Mouse (Mus musculus): ENCODE data around the gene Bbs9. TPM values are rescaled to one million over a fixed set of nuclear protein-coding genes. Genes with fewer than 3 reads are reported as not detected.
"Not testable (repeated sequence)": the region's sequence is repeated elsewhere in the genome, so short reads cannot be mapped to it uniquely, and the experiment has no call there.

Bbs9 gene
- total and polyA plus RNA-seq, 2 experiments from 2014 or later: 17.8 to 35.4 TPM

DNA sequence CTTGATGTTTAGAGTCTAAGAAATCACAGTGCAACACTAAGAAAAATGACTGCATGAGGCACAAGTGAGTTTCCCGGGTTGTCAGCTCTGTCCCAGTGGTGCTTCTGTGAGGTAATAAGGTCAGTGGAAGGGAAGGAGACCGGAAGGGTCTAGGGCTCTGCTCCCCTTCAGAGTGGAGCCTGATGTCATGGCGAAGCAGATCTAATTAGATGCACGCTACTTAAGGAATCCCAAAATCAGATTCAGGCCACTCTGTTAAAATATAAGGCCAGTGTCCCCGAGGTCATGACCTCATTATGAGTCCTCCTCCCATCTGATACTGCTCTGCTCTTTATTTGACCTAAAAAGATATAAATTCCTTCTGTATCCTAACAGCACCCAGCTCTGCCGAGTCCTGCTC lies 361.5 kb downstream of the Bbs9 start:
- Histone ChIP-seq H3K9ac (no peak overlapping the region), H3K27ac (ENCODE audit: low read depth, low read length) (no peak overlapping the region), H3K4me3 (ENCODE audit: low read depth, low read length) (no peak overlapping the region), H3K36me3 (ENCODE audit: insufficient read depth) (no peaks in the 10 kb centered on the region), H3K4me2 (ENCODE audit: low read depth) (no peak overlapping the region), H3K9me3 (ENCODE audit: low read length) (no peaks in the 10 kb centered on the region), H3K27me3 (ENCODE audit: insufficient read depth, low read length) (no peaks in the 10 kb centered on the region), H3K4me1 (ENCODE audit: insufficient read depth) (no peaks in the 10 kb centered on the region)
- ATAC-seq: no peak
- WGBS: 43% methylated on average over 6 of the region's 6 CpGs
- no peak for TF ChIP-seq CTCF (IDR thresholded peaks at IDR 0.05; ENCODE audit: low read depth)
- DNase-seq: no peak

DNA sequence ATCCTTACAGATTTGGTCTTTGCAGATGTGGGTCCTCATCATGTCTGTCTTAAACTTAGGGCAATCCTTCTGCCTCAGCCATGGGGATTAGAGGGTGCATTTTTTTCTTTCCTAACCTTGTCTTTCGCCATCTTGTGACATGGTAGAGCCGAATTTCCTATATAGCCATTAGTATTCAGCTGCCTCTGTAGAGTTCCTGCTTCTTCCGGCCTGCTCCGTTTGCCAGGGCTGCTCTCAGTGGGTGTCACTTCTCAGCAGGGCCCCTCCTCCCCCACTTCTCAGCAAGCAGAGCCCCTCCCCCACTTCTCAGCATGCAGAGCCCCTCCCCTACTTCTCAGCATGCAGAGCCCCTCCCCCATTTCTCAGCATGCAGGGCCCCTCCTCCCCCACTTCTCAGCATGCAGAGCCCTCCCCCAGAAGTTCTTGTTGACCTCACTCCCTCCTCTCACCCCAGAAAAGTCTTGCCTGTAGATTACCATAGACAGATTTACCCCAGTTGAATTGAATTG lies 362.2 kb downstream of the Bbs9 start:
- Histone ChIP-seq H3K9me3 (ENCODE audit: low read length) (no peaks in the 10 kb centered on the region), H3K4me1 (ENCODE audit: insufficient read depth) (no peaks in the 10 kb centered on the region), H3K4me3 (ENCODE audit: low read depth, low read length) (no peak overlapping the region), H3K27ac (ENCODE audit: low read depth, low read length) (no peak overlapping the region), H3K9ac (no peak overlapping the region), H3K4me2 (ENCODE audit: low read depth) (no peak overlapping the region), H3K27me3 (ENCODE audit: insufficient read depth, low read length) (no peaks in the 10 kb centered on the region), H3K36me3 (ENCODE audit: insufficient read depth) (no peaks in the 10 kb centered on the region)
- DNase-seq (no peak), ATAC-seq (no peak)
- TF ChIP-seq CTCF (IDR thresholded peaks at IDR 0.05; ENCODE audit: low read depth): no peak
- 27% methylated on average over 4 of the region's 4 CpGs for WGBS

DNA sequence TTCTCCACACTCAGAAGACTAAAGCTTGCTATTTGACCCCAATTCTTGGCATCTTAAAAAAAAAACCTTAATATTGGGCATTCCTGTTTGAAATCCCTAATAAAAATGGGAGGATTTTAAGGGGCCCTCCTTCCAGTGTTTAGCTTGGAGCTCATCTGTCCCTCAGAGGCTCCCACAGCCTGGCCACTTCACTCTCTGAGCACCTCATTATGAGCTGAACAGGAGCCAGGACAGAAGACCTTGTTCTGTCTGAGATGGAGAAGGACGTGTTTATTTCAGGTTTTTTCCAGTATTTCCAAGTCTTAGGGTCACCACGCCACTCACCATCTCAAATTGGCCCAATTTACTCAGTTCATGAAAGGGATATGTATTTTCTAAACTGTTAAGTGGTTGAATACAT lies 370.5 kb downstream of the Bbs9 start:
- H3K4me1 ChIP-seq (ENCODE audit: insufficient read depth): no peaks in the 10 kb centered on the region
- H3K4me2 ChIP-seq (ENCODE audit: low read depth): no peak overlapping the region
- H3K4me3 ChIP-seq (ENCODE audit: low read depth, low read length): no peak overlapping the region
- no peak overlapping the region for H3K9ac ChIP-seq
- no peak for TF ChIP-seq CTCF (IDR thresholded peaks at IDR 0.05; ENCODE audit: low read depth)
- WGBS: 90% methylated on average over 2 of the region's 2 CpGs
- DNase-seq (no peak), ATAC-seq (no peak)
- H3K9me3 ChIP-seq (ENCODE audit: low read length): no peaks in the 10 kb centered on the region
- H3K27me3 ChIP-seq (ENCODE audit: insufficient read depth, low read length): no peaks in the 10 kb centered on the region
- H3K27ac ChIP-seq (ENCODE audit: low read depth, low read length): no peak overlapping the region
- H3K36me3 ChIP-seq (ENCODE audit: insufficient read depth): no peaks in the 10 kb centered on the region

DNA sequence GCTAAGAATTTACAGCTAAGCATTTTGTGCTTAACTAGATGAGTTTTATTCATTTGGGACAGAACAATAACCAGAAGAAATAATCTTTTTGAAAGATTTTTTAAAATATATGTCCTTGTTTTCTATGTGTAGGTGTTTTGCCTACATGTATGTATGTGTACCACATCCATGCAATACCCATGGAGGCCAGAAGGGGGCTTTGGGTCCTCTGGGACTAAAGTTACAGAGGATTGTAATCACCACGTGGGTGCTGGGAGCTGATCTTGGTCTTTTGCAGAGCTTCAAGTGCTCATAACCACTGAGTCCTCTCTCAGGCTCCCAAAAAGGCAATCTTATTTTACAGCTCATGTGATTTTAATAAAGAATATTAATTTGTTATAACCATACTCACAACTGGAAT lies 371.3 kb downstream of the Bbs9 start:
- H3K4me2 ChIP-seq (ENCODE audit: low read depth): no peak overlapping the region
- no peaks in the 10 kb centered on the region for H3K9me3 ChIP-seq (ENCODE audit: low read length)
- no peak for TF ChIP-seq CTCF (IDR thresholded peaks at IDR 0.05; ENCODE audit: low read depth)
- no peak overlapping the region for H3K27ac ChIP-seq (ENCODE audit: low read depth, low read length)
- WGBS: 74% methylated on average over 1 of the region's 1 CpGs
- no peaks in the 10 kb centered on the region for H3K4me1 ChIP-seq (ENCODE audit: insufficient read depth)
- no peaks in the 10 kb centered on the region for H3K27me3 ChIP-seq (ENCODE audit: insufficient read depth, low read length)
- no peak overlapping the region for H3K4me3 ChIP-seq (ENCODE audit: low read depth, low read length)
- H3K36me3 ChIP-seq (ENCODE audit: insufficient read depth): no peaks in the 10 kb centered on the region
- DNase-seq (no peak), ATAC-seq (no peak)
- no peak overlapping the region for H3K9ac ChIP-seq

DNA sequence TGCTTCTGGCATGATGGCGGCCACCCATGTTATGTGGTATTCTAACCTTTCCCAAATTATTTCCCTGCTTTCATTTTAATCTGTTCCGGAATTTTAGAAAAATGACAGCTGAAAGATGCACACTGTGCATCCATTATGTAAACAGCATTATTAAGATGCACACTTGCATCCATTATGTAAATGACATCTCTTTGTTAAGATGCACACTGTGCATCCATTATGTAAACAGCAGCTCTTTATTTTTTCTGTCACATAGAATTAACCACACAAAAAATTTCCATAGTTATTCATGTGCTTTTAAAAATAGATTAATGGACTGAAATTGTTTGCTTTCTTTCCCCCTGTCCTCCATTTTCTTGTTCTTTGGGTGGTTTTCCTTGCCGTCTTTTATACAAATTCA lies 373.3 kb downstream of the Bbs9 start:
- DNase-seq: no peak
- no peaks in the 10 kb centered on the region for H3K36me3 ChIP-seq (ENCODE audit: insufficient read depth)
- H3K9ac ChIP-seq: no peak overlapping the region
- H3K4me1 ChIP-seq (ENCODE audit: insufficient read depth): no peaks in the 10 kb centered on the region
- H3K27ac ChIP-seq (ENCODE audit: low read depth, low read length): no peak overlapping the region
- 60% methylated on average over 3 of the region's 3 CpGs for WGBS
- ATAC-seq: no peak
- TF ChIP-seq CTCF (IDR thresholded peaks at IDR 0.05; ENCODE audit: low read depth): no peak
- no peak overlapping the region for H3K4me2 ChIP-seq (ENCODE audit: low read depth)
- no peaks in the 10 kb centered on the region for H3K27me3 ChIP-seq (ENCODE audit: insufficient read depth, low read length)
- H3K4me3 ChIP-seq (ENCODE audit: low read depth, low read length): no peak overlapping the region
- no peaks in the 10 kb centered on the region for H3K9me3 ChIP-seq (ENCODE audit: low read length)

DNA sequence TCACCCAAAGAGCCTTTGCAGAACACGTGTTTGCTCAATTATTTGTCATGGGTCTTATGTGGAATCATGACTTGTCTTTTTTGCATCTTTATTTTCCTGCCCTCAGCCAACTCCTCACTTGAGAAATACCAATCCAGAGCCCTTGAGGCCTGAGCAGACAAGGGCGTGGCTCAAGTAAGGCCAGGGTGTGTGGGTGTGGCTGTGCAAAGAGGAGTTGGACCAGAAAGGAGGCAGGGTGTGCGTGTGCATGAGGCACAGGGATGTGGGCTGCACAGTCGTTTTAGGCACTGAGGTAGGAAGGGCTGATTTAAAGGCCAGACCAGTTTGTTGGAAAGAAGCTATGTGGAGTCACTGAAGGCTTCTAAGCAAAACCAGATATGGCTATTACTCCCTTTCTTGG lies 373.7 kb downstream of the Bbs9 start:
- 62% methylated on average over 4 of the region's 4 CpGs for WGBS
- ATAC-seq (no peak), DNase-seq (no peak)
- no peaks in the 10 kb centered on the region for H3K36me3 ChIP-seq (ENCODE audit: insufficient read depth)
- no peaks in the 10 kb centered on the region for H3K9me3 ChIP-seq (ENCODE audit: low read length)
- H3K4me1 ChIP-seq (ENCODE audit: insufficient read depth): no peaks in the 10 kb centered on the region
- H3K4me2 ChIP-seq (ENCODE audit: low read depth): no peak overlapping the region
- no peak overlapping the region for H3K27ac ChIP-seq (ENCODE audit: low read depth, low read length)
- H3K27me3 ChIP-seq (ENCODE audit: insufficient read depth, low read length): no peaks in the 10 kb centered on the region
- no peak overlapping the region for H3K4me3 ChIP-seq (ENCODE audit: low read depth, low read length)
- TF ChIP-seq CTCF (IDR thresholded peaks at IDR 0.05; ENCODE audit: low read depth): no peak
- no peak overlapping the region for H3K9ac ChIP-seq

DNA sequence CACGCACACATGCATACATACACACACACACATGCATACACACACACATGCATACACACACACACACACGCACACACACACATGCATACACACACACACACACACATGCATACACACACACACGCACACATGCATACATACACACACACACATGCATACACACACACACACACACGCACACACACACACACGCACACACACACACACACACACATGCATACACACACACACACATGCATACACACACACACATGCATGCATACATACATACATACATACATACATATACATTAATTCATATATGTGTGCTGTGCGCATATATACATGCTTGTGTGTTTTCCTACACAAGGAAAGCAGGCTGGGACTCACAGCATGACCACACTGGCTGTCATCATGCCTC lies 393.6 kb downstream of the Bbs9 start:
- not testable (repeated sequence) for H3K9me3 ChIP-seq (ENCODE audit: low read length); H3K4me3 ChIP-seq (ENCODE audit: low read depth, low read length); DNase-seq; H3K4me1 ChIP-seq (ENCODE audit: insufficient read depth); ATAC-seq; H3K27ac ChIP-seq (ENCODE audit: low read depth, low read length); H3K4me2 ChIP-seq (ENCODE audit: low read depth); H3K27me3 ChIP-seq (ENCODE audit: insufficient read depth, low read length); H3K9ac ChIP-seq; H3K36me3 ChIP-seq (ENCODE audit: insufficient read depth)
- 89% methylated on average over 6 of the region's 6 CpGs for WGBS

DNA sequence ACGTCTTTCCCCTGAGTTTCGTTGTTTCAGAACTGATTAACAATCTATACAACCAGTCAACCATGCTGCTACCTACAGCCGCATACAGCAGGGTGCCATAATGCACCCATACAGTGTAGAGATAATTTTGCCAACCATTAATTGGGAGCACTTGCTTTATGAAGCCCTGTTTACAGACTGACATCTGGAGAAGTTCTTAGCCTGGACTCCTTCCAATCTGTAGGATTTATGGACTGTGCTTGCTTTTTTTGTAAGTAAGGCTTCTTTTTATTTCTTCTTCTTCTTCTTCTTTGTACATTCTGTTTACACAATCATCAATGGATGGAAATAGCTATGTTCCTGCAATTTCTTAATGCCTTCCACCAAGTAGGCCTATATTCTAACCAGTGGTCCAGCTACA lies 395.1 kb downstream of the Bbs9 start:
- H3K36me3 ChIP-seq (ENCODE audit: insufficient read depth): no peaks in the 10 kb centered on the region
- H3K4me2 ChIP-seq (ENCODE audit: low read depth): no peak overlapping the region
- DNase-seq (no peak), ATAC-seq (no peak)
- WGBS: 48% methylated on average over 3 of the region's 3 CpGs
- no peak for TF ChIP-seq CTCF (IDR thresholded peaks at IDR 0.05; ENCODE audit: low read depth)
- H3K9ac ChIP-seq: no peak overlapping the region
- no peak overlapping the region for H3K4me3 ChIP-seq (ENCODE audit: low read depth, low read length)
- H3K27me3 ChIP-seq (ENCODE audit: insufficient read depth, low read length): no peaks in the 10 kb centered on the region
- 0 out of 2 replicates have a peak, but pooled peaks cover 3% of the 10 kb centered on the region for H3K4me1 ChIP-seq (ENCODE audit: insufficient read depth)
- H3K27ac ChIP-seq (ENCODE audit: low read depth, low read length): no peak overlapping the region
- no peaks in the 10 kb centered on the region for H3K9me3 ChIP-seq (ENCODE audit: low read length)

Measured in forebrain, postnatal 0 days (tissue).